Mouse (Mus musculus): ENCODE results near the gene Hk1. TPM values are rescaled to one million over a fixed set of nuclear protein-coding genes. Genes with fewer than 3 reads are reported as not detected.

The Hk1 gene
- total RNA-seq, 1 experiment from 2014 or later = 155 TPM

DNA sequence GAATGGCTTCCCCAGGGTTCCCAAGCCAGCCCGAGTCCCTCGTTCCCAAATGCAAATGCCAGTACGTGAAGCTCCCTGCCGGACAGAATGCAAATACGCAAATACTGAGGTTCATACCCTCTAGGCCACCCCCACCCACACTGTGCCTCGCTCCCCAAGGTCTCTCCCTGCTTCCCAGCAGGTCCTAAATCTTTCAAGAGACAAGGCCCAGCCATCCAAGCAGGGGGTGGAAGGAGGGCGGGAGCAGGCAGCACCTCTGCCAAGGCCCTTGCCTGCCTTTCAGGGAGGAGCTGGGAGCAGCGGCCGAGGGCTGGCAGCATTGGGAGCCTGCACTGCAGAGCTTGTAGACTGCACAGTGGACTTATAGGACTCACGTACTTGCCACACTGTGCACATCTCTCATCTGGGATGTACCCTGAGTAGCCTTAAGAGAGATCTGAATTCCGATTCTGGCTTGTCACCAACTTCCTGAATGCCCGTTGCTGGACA is 127.7 kb downstream of the Hk1 start, which contains the start of gene Tacr2:
Gene Tacr2, plus strand, starts transcription at position 439 of the 489 bp plus-strand sequence.
- ATAC-seq (replicated peaks in 1 of 2; ENCODE audit: insufficient read depth in 1 of 2, low FRiP score in 2 of 2, low TSS enrichment in 1 of 2, low read depth in 1 of 2, poor library complexity in 2 of 2, severe bottlenecking in 2 of 2) = no peak

DNA sequence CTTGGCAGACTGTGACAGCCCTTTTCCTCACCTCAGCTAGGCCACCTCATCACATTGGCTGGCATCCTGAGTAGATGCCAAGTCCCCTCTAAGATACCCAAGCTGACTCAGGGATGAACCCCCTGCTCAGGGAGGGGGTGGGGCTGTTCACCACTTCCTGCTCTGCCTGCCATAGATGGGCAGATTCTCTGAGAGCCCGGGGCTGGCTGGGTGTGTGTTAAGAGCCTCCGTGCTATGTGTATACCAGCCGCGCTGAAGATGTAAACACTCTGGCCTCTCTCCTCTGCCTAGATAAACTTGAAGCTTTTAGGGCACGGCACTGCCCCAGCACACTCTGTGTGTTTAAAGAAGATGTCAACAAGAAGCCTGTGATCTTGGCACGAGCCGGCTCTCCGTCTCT is 131.9 kb downstream of the Hk1 start:
- ATAC-seq (replicated peaks in 1 of 2; ENCODE audit: insufficient read depth in 1 of 2, low FRiP score in 2 of 2, low TSS enrichment in 1 of 2, low read depth in 1 of 2, poor library complexity in 2 of 2, severe bottlenecking in 2 of 2) = peak; percentile 27 to 32; a peak in 3 of 4 replicates

DNA sequence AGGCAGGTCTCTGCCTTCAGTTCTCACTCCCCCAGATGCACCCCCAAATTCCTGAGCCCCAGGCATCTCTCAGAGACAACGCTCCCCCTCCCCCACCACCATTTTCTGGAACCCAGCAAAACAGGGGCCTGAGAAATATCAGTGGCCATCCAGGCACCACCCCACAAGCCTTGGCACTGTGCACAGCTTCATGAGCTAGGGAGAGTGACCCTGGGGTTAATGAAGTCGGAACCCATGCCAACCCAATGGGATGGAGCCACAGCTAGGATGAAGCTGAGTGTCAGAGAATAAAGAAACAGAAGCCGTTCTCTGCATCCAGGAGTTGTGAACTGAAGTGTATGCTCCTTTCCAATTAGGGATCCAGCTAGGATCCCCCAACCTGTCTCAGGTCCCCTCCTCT is 132.6 kb downstream of the Hk1 start:
- ATAC-seq (replicated peaks in 1 of 2; ENCODE audit: insufficient read depth in 1 of 2, low FRiP score in 2 of 2, low TSS enrichment in 1 of 2, low read depth in 1 of 2, poor library complexity in 2 of 2, severe bottlenecking in 2 of 2) = no peak

DNA sequence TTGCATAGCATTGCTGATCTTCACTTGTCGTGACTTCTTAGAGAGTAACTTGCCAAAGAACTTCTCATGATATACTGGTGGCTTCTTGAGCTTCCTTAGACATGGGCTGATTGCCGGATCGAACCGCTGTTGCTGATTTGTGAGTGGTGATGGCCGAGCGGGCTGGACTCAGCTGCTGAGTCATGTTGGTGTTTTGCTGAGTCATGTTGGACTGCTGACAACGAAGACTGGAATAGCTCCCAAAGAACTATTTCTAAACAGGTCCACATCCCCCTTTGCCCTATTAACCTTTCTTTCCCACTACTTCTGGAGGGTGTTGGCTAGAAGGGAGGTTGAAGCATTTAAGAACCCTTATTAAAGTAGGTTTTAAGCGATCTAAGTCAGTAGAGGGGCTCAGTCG is 135.6 kb downstream of the Hk1 start:
- no peak for ATAC-seq (replicated peaks in 1 of 2; ENCODE audit: insufficient read depth in 1 of 2, low FRiP score in 2 of 2, low TSS enrichment in 1 of 2, low read depth in 1 of 2, poor library complexity in 2 of 2, severe bottlenecking in 2 of 2)

DNA sequence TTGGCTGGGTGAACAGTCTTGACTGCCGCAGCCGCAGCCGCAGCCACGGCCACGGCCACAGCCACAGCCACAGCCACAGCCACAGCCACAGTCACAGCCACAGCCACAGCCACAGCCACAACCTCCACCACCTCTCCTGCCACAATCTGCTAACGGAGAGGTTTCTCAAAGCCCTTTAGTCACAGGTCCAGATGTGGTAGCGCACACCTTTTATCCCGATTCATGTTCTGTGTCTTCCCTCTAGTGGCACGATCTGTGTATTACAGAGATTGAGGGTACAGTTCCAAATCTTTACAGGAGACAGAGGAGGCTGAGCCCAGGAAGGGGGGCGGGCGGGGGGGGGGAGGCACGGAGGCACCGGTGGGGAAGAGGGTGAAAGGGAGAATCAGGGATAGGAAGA is 136.8 kb downstream of the Hk1 start:
- peak; percentile 48 to 49; a peak in 1 of 4 replicates for ATAC-seq (replicated peaks in 1 of 2; ENCODE audit: insufficient read depth in 1 of 2, low FRiP score in 2 of 2, low TSS enrichment in 1 of 2, low read depth in 1 of 2, poor library complexity in 2 of 2, severe bottlenecking in 2 of 2)

DNA sequence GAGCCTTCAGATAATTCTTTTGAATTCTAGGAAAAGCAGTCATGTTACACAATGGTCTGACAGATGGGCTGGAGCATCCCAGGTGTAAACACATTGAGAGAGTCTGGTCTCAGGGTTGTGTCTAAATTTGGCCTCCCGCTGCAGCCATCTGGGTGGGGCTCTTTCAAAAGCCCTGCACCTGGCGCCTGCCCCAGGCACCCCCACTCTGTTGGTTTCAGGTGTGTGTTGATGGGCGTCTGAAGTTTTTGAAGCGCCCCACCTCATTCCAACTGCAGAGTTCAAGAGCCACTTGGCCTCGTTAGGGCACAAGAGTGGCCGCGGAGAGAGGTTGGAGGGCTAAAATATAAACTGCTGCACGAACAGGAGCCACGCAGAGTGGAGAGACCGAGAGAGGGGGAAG is 137.3 kb downstream of the Hk1 start:
- ATAC-seq (replicated peaks in 1 of 2; ENCODE audit: insufficient read depth in 1 of 2, low FRiP score in 2 of 2, low TSS enrichment in 1 of 2, low read depth in 1 of 2, poor library complexity in 2 of 2, severe bottlenecking in 2 of 2) = no peak

DNA sequence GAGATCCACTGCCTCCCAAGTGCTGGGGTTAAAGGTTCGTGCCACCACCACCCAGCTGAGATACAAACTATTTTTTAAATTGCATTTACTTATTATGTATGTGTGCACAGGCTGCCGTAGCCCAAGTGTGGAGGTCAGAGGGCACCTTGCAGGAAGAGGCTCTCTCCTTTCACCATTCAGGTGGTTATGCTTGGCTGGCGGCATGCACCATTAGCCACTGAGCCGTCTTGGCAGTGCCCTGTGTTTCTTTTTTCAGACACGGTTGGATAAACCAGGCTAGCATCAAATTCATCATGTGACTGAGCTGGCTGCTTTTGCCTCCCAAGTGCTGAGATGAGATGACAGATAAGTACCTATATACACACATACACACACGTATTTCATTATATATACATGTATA is 140.4 kb downstream of the Hk1 start:
- no peak for ATAC-seq (replicated peaks in 1 of 2; ENCODE audit: insufficient read depth in 1 of 2, low FRiP score in 2 of 2, low TSS enrichment in 1 of 2, low read depth in 1 of 2, poor library complexity in 2 of 2, severe bottlenecking in 2 of 2)

DNA sequence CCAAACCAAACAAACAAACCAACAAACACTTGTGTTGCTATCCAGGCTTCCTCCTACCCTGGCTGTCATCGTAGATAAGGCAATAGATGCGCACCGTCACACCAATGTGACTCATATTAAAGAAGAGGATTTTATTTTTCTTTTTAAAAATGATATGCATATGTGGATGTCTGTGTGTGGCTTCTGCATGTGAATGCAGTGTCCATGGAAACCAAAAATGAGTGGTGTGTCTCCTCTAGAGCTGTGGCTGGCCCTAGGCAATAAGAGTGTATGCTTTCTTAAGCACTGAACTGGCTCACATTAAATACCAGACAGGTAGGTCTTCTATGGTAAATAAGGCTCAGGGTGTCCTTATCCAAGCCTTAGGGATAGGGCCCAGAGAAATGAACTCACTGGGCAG is 141.0 kb downstream of the Hk1 start:
- no peak for ATAC-seq (replicated peaks in 1 of 2; ENCODE audit: insufficient read depth in 1 of 2, low FRiP score in 2 of 2, low TSS enrichment in 1 of 2, low read depth in 1 of 2, poor library complexity in 2 of 2, severe bottlenecking in 2 of 2)

DNA sequence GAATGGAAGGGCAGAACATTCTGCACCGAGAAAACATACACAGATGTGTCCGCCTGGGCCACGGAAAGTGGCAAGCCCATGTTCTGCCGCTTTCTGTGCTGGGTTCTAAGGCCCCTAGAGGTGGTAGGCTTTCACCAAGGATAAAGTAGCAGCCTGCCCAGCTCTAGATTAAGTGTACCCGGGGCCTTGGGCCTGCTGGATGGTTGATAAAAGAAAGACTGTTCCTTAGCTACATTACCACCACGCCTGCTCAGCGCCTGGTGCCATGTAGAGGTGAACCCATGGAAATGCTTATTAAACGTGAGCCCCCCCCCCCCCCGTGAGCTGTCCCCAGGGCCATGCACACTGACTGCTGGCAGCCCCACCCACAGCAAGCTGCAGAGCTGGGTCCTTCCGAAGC is 142.5 kb downstream of the Hk1 start:
- no peak; a peak in 1 of 4 replicates for ATAC-seq (replicated peaks in 1 of 2; ENCODE audit: insufficient read depth in 1 of 2, low FRiP score in 2 of 2, low TSS enrichment in 1 of 2, low read depth in 1 of 2, poor library complexity in 2 of 2, severe bottlenecking in 2 of 2)

DNA sequence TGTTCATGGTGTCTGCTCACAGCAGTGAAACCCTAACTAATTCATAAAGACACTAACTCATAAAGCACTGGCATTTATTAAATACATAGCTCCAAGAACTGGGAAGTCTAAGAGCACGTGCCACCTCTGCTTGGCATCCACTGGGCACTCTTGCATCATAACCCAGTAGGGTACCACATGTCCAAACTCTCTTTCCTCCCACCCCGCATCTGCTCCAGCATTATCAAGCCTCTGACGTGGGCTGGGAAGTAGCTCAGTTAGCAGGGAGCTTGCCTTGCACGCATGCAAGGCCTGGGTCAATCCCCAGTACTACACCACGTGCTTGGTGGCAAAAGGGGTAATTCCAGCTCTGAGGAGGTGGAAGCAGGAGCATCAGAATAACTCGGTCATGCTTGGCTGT is 143.5 kb downstream of the Hk1 start:
- no peak for ATAC-seq (replicated peaks in 1 of 2; ENCODE audit: insufficient read depth in 1 of 2, low FRiP score in 2 of 2, low TSS enrichment in 1 of 2, low read depth in 1 of 2, poor library complexity in 2 of 2, severe bottlenecking in 2 of 2)

DNA sequence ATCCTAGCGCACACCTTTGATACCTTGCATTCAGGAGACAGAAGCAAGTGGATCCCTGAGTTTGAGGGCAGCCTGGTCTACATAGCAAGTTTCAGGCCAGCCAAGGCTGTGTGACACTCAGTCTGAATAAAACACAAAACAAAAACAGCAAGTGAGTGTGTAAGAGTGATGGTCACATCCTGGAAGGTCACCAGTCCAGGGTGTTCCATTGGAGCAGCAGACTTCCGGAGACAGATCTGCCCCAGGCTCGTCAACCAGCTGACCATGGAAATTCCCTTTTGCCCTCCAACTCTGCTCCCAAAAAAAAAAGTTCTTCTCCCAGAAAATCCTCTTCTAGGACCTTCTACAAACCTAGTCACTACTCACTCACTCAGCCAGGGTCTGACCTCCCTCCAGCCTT is 147.9 kb downstream of the Hk1 start:
- no peak for ATAC-seq (replicated peaks in 1 of 2; ENCODE audit: insufficient read depth in 1 of 2, low FRiP score in 2 of 2, low TSS enrichment in 1 of 2, low read depth in 1 of 2, poor library complexity in 2 of 2, severe bottlenecking in 2 of 2)

DNA sequence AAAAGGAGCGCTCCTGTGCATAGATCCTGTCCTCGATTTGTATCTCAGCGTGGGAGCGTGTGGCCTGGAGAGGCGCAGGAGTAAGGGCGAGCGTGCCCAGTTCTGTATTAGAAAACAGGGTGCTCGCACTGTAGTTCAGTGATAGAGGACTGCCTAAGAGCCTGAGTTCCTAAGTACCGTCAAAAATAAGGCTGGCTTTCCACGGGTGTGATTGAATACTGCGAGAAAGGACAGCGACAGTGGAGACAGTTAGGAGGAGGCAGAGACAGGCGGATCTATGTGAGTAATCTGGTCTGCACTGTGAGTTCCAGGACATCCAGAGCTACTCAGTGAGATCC is 148.3 kb downstream of the Hk1 start:
- peak in 1 of 2 experiments; percentile 18; a peak in 1 of 4 replicates for ATAC-seq (replicated peaks in 1 of 2; ENCODE audit: insufficient read depth in 1 of 2, low FRiP score in 2 of 2, low TSS enrichment in 1 of 2, low read depth in 1 of 2, poor library complexity in 2 of 2, severe bottlenecking in 2 of 2)

DNA sequence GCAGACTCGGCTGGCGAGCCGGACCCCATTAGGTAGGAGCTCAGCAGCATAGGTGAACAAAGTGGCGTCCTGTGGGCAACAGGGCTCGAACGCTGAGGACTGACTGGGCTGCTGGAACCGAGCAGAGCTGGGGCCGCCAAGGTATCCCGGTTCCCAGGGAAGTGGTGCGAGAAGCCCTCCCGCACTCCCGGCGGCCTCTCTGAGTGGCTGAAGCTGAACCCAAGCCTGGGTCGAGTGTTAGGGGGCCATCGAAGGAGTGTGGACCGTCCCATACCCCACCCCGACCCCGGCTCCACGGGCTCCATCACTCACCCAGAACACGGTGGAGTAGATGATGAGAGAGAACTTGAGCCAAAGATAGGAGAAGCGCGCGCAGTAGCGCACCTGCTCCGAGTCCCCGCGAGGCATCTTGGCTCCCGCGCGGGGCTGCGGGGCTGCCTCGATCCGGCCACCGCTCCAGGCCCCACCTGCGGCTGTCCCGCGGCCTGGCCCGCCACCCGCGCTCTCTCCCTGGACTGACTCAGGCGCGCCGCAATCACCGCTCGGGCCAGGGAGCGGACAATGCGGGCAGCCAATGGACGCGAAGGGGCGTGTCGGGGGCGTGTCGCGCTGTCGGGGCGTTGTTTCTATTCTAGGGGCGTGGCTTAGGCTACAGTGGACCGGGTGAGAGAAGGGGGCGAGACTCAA is 148.9 kb downstream of the Hk1 start, which contains the start of gene Tspan15:
Gene Tspan15, minus strand, starts transcription at position 544 of the 687 bp plus-strand sequence.
- peak; percentile 83 to 93 for ATAC-seq (replicated peaks in 1 of 2; ENCODE audit: insufficient read depth in 1 of 2, low FRiP score in 2 of 2, low TSS enrichment in 1 of 2, low read depth in 1 of 2, poor library complexity in 2 of 2, severe bottlenecking in 2 of 2)

DNA sequence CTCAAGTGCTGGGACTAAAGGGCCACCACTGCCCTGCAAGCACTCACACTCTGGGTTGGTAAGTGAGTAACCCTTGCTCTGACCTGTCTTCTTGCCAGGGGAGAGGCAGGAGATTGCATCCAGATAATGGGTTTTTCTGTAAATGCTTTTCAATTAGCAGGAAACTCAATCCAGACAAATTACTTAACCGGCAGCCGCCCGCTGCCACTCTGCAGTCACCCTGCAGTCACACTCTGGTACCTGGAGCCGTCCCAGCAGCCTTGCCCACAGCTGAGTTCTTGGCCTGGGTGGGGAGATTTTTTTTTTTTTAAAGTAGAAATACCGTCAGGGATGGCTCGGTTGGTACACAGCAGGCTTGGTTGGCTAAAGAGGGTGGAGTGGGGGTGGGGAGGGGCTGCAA is 151.6 kb downstream of the Hk1 start:
- ATAC-seq (replicated peaks in 1 of 2; ENCODE audit: insufficient read depth in 1 of 2, low FRiP score in 2 of 2, low TSS enrichment in 1 of 2, low read depth in 1 of 2, poor library complexity in 2 of 2, severe bottlenecking in 2 of 2) = no peak

DNA sequence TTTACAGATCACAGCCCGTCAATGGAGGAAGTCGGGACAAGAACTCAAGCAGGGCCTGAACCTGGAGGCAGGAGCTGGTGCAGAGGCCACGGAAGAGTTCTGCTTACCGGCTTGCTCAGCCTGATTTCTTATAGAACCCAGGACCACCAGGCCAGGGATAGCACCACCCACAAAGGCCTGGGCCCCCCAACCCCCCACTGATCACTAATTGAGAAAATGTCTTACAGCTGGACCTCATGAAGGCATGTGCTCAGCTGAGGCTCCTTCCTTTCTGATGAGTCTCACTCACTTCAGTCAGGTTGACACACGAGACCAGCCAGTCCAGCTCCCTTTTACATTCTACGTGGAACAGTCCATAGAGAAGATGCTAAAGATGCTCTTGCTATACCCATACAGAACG is 153.9 kb downstream of the Hk1 start:
- ATAC-seq (replicated peaks in 1 of 2; ENCODE audit: insufficient read depth in 1 of 2, low FRiP score in 2 of 2, low TSS enrichment in 1 of 2, low read depth in 1 of 2, poor library complexity in 2 of 2, severe bottlenecking in 2 of 2) = no peak

DNA sequence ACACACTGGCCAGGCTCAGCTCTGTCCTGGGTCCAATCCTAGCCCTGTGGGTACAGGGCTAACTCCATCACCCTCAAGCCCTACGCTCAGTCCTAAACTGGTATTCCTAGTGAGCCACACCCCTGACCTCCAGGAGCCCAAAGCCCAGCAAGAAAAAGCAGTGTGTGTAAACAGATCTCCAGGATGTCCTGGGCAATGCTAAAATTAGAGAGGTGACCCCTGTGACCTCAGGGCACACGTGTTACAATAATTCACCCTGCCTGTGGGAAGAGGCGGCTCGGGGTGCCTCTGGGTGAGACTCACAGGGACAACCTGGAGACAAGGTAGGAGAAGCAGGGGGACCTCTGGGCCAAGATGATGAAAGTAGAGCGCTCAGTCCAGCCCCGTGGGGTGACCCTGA is 155.5 kb downstream of the Hk1 start:
- ATAC-seq (replicated peaks in 1 of 2; ENCODE audit: insufficient read depth in 1 of 2, low FRiP score in 2 of 2, low TSS enrichment in 1 of 2, low read depth in 1 of 2, poor library complexity in 2 of 2, severe bottlenecking in 2 of 2) = no peak

DNA sequence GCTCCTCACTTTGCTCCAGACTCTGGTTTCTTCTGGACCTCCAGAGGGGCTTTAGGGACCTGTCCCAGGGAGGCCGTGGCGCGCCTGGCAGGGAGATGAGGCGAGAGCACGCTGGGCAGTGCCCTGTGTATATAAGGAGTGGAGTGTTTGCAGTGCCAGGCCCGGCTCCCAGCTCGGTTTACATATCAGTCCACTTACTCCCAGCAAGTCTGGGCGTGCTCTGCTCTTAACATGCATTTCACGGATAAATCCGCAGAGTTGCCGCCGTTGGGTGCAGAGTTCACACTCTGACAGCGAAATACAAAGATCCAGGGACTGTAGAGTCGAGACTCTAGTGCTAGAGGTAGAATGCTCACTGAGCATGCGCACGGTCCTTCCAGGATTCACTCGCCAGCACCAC is 156.9 kb downstream of the Hk1 start:
- no peak for ATAC-seq (replicated peaks in 1 of 2; ENCODE audit: insufficient read depth in 1 of 2, low FRiP score in 2 of 2, low TSS enrichment in 1 of 2, low read depth in 1 of 2, poor library complexity in 2 of 2, severe bottlenecking in 2 of 2)

DNA sequence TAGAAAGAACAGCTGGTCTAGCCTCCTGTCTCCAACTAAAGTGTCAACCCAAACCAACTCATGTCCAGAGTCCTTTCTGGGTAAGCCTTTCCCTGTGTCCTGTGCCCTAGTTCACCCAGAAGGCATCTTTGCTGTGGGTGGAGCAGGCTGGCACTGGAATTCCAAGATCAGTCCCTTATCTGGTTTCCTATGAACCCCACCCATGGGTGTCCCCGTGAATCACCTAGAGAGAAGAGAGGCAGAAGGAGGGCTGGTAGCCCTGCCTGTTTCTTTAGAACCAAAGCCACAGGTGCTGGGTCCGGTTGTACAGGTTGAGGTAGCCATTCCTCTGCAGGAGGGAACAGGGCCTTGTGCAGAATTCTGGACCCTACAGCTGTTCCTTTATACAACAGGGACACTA is 158.1 kb downstream of the Hk1 start:
- no peak for ATAC-seq (replicated peaks in 1 of 2; ENCODE audit: insufficient read depth in 1 of 2, low FRiP score in 2 of 2, low TSS enrichment in 1 of 2, low read depth in 1 of 2, poor library complexity in 2 of 2, severe bottlenecking in 2 of 2)

DNA sequence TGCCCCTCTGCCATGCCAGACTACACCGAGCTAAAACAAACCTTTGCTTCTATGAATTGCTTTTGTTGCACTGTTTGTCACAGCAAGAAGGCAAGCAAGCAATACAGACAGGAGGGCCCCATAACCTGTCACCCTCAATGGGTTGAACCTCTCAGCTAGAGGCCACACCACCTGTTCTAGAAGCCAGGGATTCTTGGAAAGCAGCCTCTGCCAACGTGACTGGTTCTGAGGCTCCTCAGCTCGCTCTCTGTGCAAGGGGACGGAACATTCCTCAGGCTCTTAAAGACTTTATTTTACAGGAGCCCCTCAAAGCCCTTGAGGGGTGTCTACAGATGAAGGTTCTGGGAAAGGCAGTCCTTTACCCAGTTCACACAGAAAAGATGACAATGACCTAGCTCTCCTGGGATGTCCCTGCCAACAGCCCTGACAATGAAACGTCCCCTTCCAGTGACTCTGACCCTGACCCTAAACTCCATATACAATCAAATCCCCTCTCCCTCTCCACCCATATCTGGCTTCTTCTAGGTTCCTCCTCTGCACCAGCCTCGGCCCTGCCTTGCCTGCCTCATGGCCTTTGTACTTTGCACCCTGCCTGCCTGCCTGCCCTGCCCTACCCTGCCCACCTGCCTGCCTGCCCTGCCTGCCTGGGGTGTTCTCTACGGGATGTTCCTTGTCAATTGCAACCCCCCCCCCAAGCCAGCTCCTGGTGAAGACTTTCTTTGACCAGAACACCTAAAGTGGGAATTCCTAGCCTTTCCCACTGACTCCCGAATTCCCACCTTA is 158.8 kb downstream of the Hk1 start:
- no peak for ATAC-seq (replicated peaks in 1 of 2; ENCODE audit: insufficient read depth in 1 of 2, low FRiP score in 2 of 2, low TSS enrichment in 1 of 2, low read depth in 1 of 2, poor library complexity in 2 of 2, severe bottlenecking in 2 of 2)

Measured in hematopoietic stem cell, adult 5-6 weeks (primary cell).